Mouse (Mus musculus) T-helper 2 cell (primary cell): Measurements from ENCODE around the gene Cdc25a.

Experiments used
- in situ Hi-C: fragments of 300-600 bp; cut with MboI, MseI; formaldehyde crosslinking; loops from one replicate; pipeline ENCODE4 v1.15.1; 2025; ENCODE audit warnings: high pct_unique_total_duplicates

Gene Cdc25a

DNA sequence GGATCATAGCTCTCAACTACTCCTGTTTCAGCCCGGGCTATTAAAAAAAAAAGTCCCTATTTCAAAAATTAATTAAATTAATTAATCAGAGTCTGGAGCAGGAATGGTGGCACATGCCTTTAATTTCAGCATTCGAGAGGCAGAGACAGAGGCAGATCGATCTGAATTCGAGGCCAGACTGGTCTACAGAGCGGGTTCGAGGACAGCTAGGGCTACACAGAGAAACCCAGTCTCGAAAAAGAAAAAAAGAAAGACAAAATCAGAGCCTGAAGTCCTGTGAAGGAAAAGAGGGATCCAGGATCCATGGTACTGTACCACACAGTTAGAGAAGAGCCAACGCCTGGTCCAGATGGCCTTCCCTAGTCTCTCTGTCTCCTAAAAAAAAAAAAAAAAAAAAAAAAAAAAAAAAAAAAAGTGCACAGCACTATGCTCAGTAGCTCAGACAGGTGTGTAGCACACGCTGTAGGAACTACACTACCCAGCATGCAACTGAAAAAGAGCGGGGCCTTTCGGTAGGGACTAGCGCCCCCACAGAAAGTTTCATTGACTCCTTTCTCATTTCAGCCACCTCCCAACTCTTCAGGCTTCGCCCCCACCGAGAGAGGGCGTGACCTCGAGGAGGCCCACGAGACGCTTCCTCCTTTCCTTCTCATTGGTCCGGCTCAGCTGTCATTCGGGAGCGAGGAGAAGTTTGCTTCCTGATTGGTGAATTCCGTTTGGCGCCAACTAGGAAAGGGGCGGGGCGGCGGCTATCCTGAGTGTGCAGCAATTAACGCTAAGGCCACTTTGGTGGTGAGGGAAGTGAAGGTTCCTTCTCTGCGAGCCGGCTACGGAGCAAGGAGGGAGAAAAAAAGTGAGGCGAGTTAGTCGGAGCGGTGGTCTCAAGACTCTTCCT is at the start of gene Cdc25a:
Cdc25a (plus strand) TSS at position 783 of the 895 bp plus-strand sequence.
- in situ Hi-C loops: no loop called here

- in situ Hi-C loops: no loop called here
Measured at GRCm38 (mm10) chr9:109825739-109826138, 49.6 kb upstream of the Cdc25a start.

DNA sequence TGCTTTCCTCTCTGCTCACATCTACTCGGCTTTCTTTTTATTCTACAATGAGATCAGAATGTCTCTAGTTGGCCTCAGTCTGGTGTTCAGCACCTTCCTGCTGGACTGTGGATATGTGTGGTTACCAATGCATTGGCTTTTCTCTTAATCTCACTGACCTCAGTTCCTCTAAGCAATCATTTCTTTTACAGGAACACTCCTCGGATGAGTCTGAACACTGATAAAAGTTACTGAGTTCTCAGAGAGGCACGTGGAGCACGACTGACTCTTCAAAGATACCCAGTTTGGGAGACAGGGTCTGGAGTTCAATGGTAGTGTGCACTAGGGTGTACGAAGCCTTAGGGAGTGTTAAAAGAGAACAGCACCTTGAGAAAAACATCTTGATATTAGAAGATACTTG is 49.2 kb upstream of the Cdc25a start:
- in situ Hi-C loops: no loop called here

GRCm38 (mm10) chr9:109832391-109833087 is 42.8 kb upstream of the Cdc25a start, which contains the start of gene Nme6:
Gene Nme6, plus strand, starts transcription at chr9:109832749.
- in situ Hi-C loops: no loop called here

DNA sequence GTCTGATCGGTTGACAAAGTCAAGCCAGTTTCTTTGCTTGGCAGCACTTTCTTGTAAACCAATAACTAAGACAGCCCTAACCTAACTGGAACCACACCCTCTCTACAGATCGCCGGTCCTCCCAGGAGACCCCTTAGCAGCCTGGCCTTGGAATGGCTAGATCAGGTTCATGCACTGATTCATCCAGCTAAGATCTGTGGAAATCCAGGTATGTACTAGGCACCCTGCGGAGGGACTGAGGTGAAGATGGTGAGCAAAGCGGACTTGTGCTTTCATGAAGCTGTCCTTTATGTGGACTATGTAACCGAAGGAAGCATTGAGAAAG is 42.3 kb upstream of the Cdc25a start:
- in situ Hi-C loops: no loop called here

DNA sequence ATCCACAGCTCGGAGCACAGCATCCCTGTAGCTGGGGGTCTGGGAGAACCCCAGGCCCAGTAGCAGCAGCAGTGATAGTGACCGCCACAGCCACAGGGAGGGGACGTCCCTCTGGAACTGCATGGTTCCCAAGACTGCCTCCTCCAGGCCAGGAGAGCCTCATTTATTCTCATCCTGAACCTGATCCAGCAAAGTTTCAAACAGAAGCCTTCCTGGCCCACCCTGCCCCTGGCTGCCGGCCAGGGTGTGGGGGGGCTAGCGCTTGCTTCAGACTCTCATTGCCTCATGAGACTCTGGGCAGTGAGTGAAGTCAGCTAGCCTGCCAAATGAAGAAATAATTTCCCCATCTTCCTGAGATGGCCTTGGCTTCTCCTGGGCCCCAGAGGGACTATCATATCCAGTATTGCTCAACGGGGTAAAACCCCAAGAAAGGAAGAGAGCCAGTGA is 26.0 kb upstream of the Cdc25a start, which contains the start of gene Camp:
Camp (minus strand) TSS at position 306 of the 447 bp plus-strand sequence.
- in situ Hi-C loops: no loop called here

GRCm38 (mm10) chr9:109850099-109850498 is 25.3 kb upstream of the Cdc25a start:
- in situ Hi-C loops: no loop called here

DNA sequence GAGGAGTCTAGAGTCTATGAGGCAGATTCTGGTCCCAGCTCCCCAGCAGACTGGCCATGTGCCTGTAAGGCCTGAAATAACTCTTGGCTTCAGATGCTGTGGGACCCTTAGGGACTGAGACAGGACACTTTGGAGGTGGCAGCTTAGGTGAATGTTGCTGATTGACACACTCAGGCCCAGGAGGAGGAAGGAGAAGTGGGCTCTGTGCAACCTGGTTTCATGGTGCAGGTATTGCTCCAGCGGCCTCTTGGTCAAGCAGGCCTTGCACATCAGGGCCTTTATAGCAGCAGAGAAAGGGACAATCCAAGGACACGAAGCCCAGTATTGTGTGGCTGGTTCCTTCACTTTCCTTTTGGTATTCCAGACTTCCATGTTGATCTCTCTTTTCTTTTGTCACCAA is 21.0 kb upstream of the Cdc25a start:
- in situ Hi-C loops: no loop called here

GRCm38 (mm10) chr9:109855947-109856346 is 19.4 kb upstream of the Cdc25a start:
- in situ Hi-C loops: no loop called here

DNA sequence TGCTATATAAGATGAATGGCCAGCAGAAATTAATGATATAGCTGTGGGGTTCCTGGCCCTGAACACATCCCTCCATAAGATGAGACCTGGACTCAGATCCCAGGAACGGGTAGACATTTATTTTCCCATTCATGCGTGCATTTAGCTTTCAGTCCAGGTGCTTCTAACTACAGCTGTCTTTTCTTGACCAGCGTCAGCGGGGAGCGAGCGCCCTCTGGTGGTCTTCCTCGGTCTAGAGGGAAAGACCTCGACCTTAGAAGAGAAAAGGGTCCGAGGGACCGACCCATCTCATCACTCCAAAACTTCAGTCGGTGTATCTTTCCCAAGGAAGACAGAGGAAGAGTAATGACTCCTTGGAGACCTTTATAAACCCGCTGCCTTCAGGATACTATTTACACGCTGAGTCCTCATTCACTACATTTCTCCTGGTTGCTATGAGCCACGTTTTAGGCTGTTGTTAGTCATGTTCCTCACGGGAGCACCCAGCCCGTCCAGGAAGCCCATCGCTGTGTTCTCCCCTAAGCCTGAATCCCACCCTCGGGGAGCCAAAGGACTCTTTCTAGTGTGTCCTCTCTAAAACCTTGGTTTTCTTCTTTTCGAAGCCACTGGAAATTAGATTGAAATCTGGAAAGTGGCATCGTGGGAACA is 12.9 kb upstream of the Cdc25a start:
- in situ Hi-C loops: no loop called here

DNA sequence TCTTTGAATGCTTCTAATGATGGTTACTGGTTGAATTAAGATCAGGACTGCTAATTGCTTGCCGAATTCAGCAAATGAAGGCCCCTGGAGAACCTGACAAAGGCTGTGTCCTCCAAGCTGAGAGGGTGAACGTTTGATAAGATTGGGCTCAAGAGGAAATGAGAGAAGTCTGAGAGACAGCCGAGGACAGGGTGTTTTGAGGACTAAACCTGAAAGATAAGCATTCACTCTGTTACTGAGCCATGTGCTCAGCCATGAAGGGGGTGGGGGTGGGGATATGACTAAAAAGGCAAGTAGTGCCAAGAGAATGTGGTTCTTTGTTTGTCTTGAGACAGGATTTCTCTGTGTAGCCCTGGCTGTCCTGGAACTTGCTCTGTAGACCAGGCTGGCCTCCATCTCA is 12.3 kb upstream of the Cdc25a start:
- in situ Hi-C loops: no loop called here

- in situ Hi-C loops: no loop called here
Measured at GRCm38 (mm10) chr9:109866218-109866617, 9.2 kb upstream of the Cdc25a start.

GRCm38 (mm10) chr9:109870983-109871572 is 4.3 kb upstream of the Cdc25a start:
- in situ Hi-C loops: no loop called here

- in situ Hi-C loops: no loop called here
Measured at GRCm38 (mm10) chr9:109875695-109876601, 569 bp downstream of the Cdc25a start.

- in situ Hi-C loops: no loop called here
Measured at GRCm38 (mm10) chr9:109876756-109877155, 1.4 kb downstream of the Cdc25a start.

- in situ Hi-C loops: no loop called here
Measured at GRCm38 (mm10) chr9:109877666-109878065, 2.3 kb downstream of the Cdc25a start.

GRCm38 (mm10) chr9:109879305-109879704 is 3.9 kb downstream of the Cdc25a start:
- in situ Hi-C loops: no loop called here

DNA sequence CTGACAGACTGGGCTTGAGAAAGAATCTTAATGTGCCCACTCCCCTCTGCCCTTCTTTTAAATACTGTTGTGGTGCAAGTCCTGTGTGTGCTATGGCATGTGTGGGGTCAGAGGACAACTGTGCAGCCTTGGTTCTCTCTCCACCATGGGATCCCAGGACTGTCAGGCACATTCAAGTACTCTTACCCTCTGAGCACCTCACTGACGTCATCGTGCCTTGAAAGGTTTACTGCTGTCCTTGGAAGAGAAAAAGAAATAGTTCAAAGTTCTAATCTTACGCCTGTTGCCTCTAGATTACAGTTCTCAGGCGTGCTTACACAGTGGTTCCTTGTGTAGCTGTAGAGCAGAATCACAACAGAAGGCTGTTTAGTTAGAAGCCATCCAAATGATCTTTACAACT is 10.9 kb downstream of the Cdc25a start:
- in situ Hi-C loops: no loop called here

GRCm38 (mm10) chr9:109887321-109887720 is 11.9 kb downstream of the Cdc25a start:
- in situ Hi-C loops: no loop called here

DNA sequence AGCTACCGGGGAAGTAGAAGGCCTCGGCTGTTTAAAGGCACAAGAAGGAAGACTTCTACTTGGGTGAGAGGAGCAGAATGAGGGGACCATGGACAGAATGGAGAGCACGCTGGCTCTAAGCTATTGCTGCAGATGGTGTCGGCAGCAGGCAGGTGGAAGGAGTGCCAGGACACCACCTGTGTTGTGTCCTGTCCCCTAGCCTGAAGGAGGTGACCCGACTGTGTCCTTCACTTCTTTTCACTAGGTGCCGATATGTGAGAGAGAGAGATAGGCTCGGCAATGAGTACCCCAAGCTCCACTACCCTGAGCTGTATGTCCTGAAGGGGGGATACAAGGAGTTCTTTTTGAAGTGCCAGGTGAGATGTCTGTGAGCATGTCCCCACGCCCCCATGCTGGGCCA is 16.1 kb downstream of the Cdc25a start:
- in situ Hi-C loops: loop anchor here (5.0 kb wide), 2 partner anchors 51 to 181 kb away; no protein-coding TSS in a partner anchor
